Mouse (Mus musculus) cerebellum, adult 2 months (tissue): ENCODE data around the gene Ttc30a1. TPM values are rescaled to one million over a fixed set of nuclear protein-coding genes. Genes with fewer than 3 reads are reported as not detected.

Experiments used
- DNase-seq, 2 experiments: peaks; one replicate each; pipeline ENCODE4 v3.0.0; 2021
- H3K27ac ChIP-seq: fragments of 200-500 bp; 2 replicates; pipeline ENCODE4 v1.5.1; 2012; ENCODE audit warnings: low read length, control low read depth, inconsistent platforms; ENCODE audit not compliant: insufficient read depth
- H3K27me3 ChIP-seq: fragments of 200-500 bp; 2 replicates; pipeline ENCODE4 v1.6.1; 2012; ENCODE audit warnings: inconsistent platforms, mild to moderate bottlenecking, low read length, moderate library complexity; ENCODE audit not compliant: control insufficient read depth, insufficient read depth
- H3K4me1 ChIP-seq: fragments of 200-500 bp; 2 replicates; pipeline ENCODE4 v1.6.1; 2011; ENCODE audit warnings: low read length; ENCODE audit not compliant: control insufficient read depth, insufficient read depth
- H3K4me3 ChIP-seq: fragments of 200-500 bp; replicated peaks from 2 replicates; pipeline ENCODE3; 2011; ENCODE audit warnings: mild to moderate bottlenecking, low read depth, low read length, control low read depth; ENCODE audit not compliant: insufficient read depth
- CTCF ChIP-seq: fragments of 200-500 bp; IDR thresholded peaks from 2 replicates; pipeline ENCODE4 v1.5.1; 2011; ENCODE audit warnings: low read depth, mild to moderate bottlenecking, control low read depth, low read length, moderate library complexity, borderline replicate concordance; ENCODE audit not compliant: insufficient read depth
- POLR2A ChIP-seq: fragments of 200-500 bp; IDR thresholded peaks from 2 replicates; pipeline ENCODE4 v1.6.1; 2011; ENCODE audit warnings: low read length, control low read depth, borderline replicate concordance; ENCODE audit not compliant: insufficient read depth
- WGBS: fragments of 180-500 bp; shearing (Covaris S2); methylation state at CpG from one replicate; pipeline ENCODE4 v1.1.7; 2018; 5-methylcytosine and 5-hydroxymethylcytosine counted together
- polyA plus RNA-seq: library from polyadenylated mRNA; depleted of rRNA; stranded (reverse); fragments of >200 nt; gene quantifications from 2 replicates; pipeline ENCODE4 v1.2.3, GENCODE M21; 2012

The Ttc30a1 gene
- polyA plus RNA-seq, 1 experiment: 3.3 TPM

- H3K27me3 ChIP-seq: no peaks in the 10 kb centered on the region
- DNase-seq: no peak
- no peak overlapping the region for H3K4me3 ChIP-seq
- no peak for TF ChIP-seq POLR2A
- TF ChIP-seq CTCF: no peak
- no peak overlapping the region for H3K27ac ChIP-seq
- H3K4me1 ChIP-seq: no peaks in the 10 kb centered on the region
- WGBS: 44% methylated on average over 9 of the region's 9 CpGs
Observed at GRCm38 (mm10) chr2:75974131-75974530, 7.6 kb downstream of the Ttc30a1 start.

DNA sequence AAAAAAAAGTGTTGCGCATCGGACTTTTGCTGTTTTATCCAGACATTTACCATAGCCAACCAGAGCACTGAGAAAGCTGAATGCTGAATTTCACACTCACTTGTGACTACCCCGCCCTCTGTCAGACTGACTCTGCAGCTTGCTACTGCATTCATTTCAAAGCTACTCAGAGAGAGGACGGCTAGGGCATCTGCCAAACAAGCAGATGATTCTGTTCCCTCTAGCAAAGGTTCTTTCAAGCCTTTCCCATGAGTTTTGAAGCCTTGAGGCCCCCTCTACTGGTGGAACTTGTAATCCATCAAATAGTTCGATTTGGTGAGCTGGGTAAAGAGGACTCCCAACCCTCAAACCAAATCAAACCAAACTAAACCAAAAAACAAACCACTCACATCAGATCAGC lies 16.8 kb downstream of the Ttc30a1 start:
- Histone ChIP-seq H3K4me1 (no peaks in the 10 kb centered on the region), H3K27ac (no peak overlapping the region), H3K27me3 (no peaks in the 10 kb centered on the region), H3K4me3 (peak overlapping the region; percentile 21)
- peak; percentile 52 to 68 for DNase-seq
- WGBS: 2% methylated on average over 5 of the region's 5 CpGs
- TF ChIP-seq POLR2A (no peak), CTCF (peak; percentile 46; the same call in 1 of the 2 replicates)

GRCm38 (mm10) chr2:75964512-75964911 lies 17.3 kb downstream of the Ttc30a1 start:
- no peak for TF ChIP-seq POLR2A
- TF ChIP-seq CTCF: peak; percentile 61; the same call in 1 of the 2 replicates
- Histone ChIP-seq H3K27me3 (no peaks in the 10 kb centered on the region), H3K4me1 (peaks cover under 1% of the 10 kb centered on the region; the same call in 1 of the 2 replicates), H3K4me3 (peak overlapping the region; percentile 21), H3K27ac (no peak overlapping the region)
- 5% methylated on average over 14 of the region's 14 CpGs for WGBS
- DNase-seq: peak; percentile 62 to 63

- no peak for TF ChIP-seq POLR2A
- TF ChIP-seq CTCF: no peak
- Histone ChIP-seq H3K27ac (no peak overlapping the region), H3K4me3 (no peak overlapping the region), H3K4me1 (peaks cover 3% of the 10 kb centered on the region; the same call in 1 of the 2 replicates), H3K27me3 (no peaks in the 10 kb centered on the region)
- DNase-seq: no peak
- 63% methylated on average over 5 of the region's 5 CpGs for WGBS
Observed at GRCm38 (mm10) chr2:75964051-75964450, 17.7 kb downstream of the Ttc30a1 start.

DNA sequence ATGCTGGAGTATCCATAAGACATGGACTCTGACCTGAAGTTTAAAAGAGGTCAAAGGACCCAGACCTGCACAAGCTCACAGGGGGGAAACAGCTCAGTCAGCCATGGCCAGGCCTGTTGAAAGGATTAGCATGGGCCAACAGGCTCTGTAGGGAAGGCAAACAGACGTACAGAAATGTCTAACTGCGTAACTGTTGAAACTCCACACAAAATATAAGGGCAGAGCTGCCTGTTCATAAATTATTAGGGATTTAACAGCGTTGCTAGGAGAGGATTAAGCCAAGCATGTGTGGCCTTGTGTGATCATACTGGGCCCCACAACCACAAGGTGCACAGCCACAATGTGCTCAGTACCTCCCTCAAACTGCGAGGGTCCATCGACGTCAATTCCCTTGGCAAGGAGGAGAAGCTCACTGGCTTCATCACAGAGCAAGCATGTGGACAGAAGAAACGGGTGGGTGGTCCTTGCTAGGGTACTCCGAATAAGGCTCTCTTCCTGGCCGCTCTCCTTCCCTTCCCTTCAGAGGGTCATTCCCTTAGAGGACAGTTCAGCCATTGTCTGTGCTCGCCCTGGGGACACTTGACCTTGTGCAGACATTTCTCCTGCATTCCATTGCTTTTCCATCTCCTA lies 18.4 kb downstream of the Ttc30a1 start:
- Histone ChIP-seq H3K27me3 (no peaks in the 10 kb centered on the region; the same call in 1 of the 2 replicates), H3K27ac (no peak overlapping the region), H3K4me3 (no peak overlapping the region), H3K4me1 (peaks cover 3% of the 10 kb centered on the region; the same call in 1 of the 2 replicates)
- TF ChIP-seq CTCF: no peak
- TF ChIP-seq POLR2A: no peak
- 62% methylated on average over 10 of the region's 10 CpGs for WGBS
- no peak for DNase-seq

- Histone ChIP-seq H3K4me3 (no peak overlapping the region), H3K4me1 (peaks cover 3% of the 10 kb centered on the region; the same call in 1 of the 2 replicates), H3K27me3 (no peaks in the 10 kb centered on the region; the same call in 1 of the 2 replicates), H3K27ac (no peak overlapping the region)
- 48% methylated on average over 15 of the region's 15 CpGs for WGBS
- TF ChIP-seq POLR2A (no peak), CTCF (no peak)
- DNase-seq: no peak
Observed at GRCm38 (mm10) chr2:75960366-75961330, 21.1 kb downstream of the Ttc30a1 start.

DNA sequence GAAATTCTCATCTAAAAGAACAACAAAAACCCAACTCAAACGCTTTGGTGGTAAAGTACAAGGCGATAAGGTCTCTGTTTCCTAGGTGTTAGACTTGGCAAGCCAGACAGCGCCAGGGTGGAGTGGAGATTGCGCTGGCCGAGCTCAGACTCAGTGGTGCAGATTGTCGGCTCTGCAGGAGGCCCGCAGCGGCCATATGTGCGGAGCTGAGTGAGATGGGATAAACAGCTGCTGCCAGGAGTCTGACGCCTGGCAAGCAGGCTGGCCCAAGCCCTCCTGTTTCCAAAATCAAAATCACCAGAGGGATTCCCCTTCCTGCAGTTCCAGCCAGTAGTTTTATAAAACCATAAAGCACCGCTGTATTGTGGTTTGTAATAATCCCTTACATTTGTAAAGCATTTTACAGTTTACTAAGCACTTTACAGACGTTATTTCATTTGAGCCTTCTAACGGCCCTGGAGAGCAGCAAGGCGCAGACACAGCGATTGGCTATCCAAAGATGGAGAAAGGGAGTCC lies 21.9 kb downstream of the Ttc30a1 start:
- Histone ChIP-seq H3K27ac (no peak overlapping the region), H3K27me3 (no peaks in the 10 kb centered on the region; the same call in 1 of the 2 replicates), H3K4me1 (peaks cover 3% of the 10 kb centered on the region; the same call in 1 of the 2 replicates), H3K4me3 (no peak overlapping the region)
- TF ChIP-seq CTCF (no peak), POLR2A (no peak)
- 15% methylated on average over 15 of the region's 15 CpGs for WGBS
- peak; percentile 44 to 53 for DNase-seq
